In the genomic region with DNA sequence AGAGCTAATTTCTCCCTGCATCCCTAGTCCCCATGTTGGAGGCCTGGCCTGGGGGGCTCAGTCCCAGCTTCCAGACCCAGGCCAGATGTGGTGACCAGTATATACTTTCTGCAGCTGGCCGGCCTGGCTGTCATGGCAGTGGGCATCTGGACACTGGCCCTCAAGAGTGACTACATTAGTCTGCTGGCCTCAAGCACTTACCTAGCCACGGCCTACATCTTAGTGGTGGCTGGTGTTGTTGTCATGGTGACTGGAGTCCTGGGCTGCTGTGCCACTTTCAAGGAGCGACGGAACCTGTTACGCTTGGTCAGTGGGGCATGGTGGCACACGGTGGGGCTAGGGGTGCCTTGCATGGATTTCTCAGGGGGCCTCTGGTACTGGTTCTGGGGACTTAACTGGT, we compare ENCODE assay signal across 8 mouse cellular contexts. TPM values are rescaled to one million over a fixed set of nuclear protein-coding genes. Genes with fewer than 3 reads are reported as not detected.
DNase-seq lines count a peak whose midpoint lies in the region; ATAC-seq and TF ChIP-seq lines count a peak whose summit lies in the region.

No protein-coding gene starts in this region.

- peaks cover 22% of the 10 kb centered on the region for H3K4me1 ChIP-seq in heart, adult 2 months (ENCODE audit: control insufficient read depth, insufficient read depth, low read length)
- peaks cover 5% of the 10 kb centered on the region for H3K4me1 ChIP-seq in ES-Bruce4 (ENCODE audit: control insufficient read depth, insufficient read depth, low read length)
- H3K4me1 ChIP-seq in hindbrain, embryonic 10.5 days (replicated peaks): peaks cover 70% of the 10 kb centered on the region
- peaks cover 45% of the 10 kb centered on the region for H3K4me1 ChIP-seq in liver, postnatal 0 days (ENCODE audit: insufficient read depth)
- peaks cover 31% of the 10 kb centered on the region for H3K4me1 ChIP-seq in thymus, adult 2 months (replicated peaks; ENCODE audit: control insufficient read depth, insufficient read depth, low read length)

- no peak for TF ChIP-seq EP300 in heart, adult 2 months (IDR thresholded peaks at IDR 0.05; ENCODE audit: insufficient read depth, low read depth, low read length)
- TF ChIP-seq EP300 in ES-Bruce4 (IDR thresholded peaks at IDR 0.05; ENCODE audit: insufficient read depth, low read depth, low read length): no peak
- TF ChIP-seq EP300 in liver, postnatal 0 days (IDR thresholded peaks at IDR 0.05; ENCODE audit: low read depth): no peak

- intact Hi-C loops in heart, adult 2 months (cut with DNase I): no loop called here
- intact Hi-C loops in heart, postnatal 36 days (cut with DNase I): loop anchor here (10.0 kb wide), 1 partner anchor 525 kb away; a partner anchor contains a TSS

- H3K27me3 ChIP-seq in heart, adult 2 months (ENCODE audit: control insufficient read depth, insufficient read depth, low read length): no peaks in the 10 kb centered on the region
- no peaks in the 10 kb centered on the region for H3K27me3 ChIP-seq in ES-Bruce4 (ENCODE audit: control insufficient read depth, insufficient read depth, low read length, poor library complexity, severe bottlenecking)
- peaks cover 28% of the 10 kb centered on the region for H3K27me3 ChIP-seq in hindbrain, embryonic 10.5 days (ENCODE audit: insufficient read depth, poor library complexity, severe bottlenecking)
- H3K27me3 ChIP-seq in liver, postnatal 0 days (ENCODE audit: insufficient read depth, low read length): peaks cover 12% of the 10 kb centered on the region
- H3K27me3 ChIP-seq in thymus, adult 2 months (ENCODE audit: control insufficient read depth, insufficient read depth, low read length): no peaks in the 10 kb centered on the region

- peak overlapping the region; percentile 82 for H3K4me3 ChIP-seq in heart, adult 2 months
- H3K4me3 ChIP-seq in ES-Bruce4 (ENCODE audit: low read depth, low read length): peak overlapping the region; percentile 88
- H3K4me3 ChIP-seq in hindbrain, embryonic 10.5 days: peak overlapping the region; percentile 80
- no peak overlapping the region; the same call in 1 of the 2 replicates for H3K4me3 ChIP-seq in liver, postnatal 0 days (ENCODE audit: low read depth, low read length)
- H3K4me3 ChIP-seq in thymus, adult 2 months (ENCODE audit: control insufficient read depth, insufficient read depth, low read length): no peak overlapping the region

- TF ChIP-seq CTCF in heart, adult 2 months (IDR thresholded peaks at IDR 0.05): no peak
- TF ChIP-seq CTCF in ES-Bruce4 (IDR thresholded peaks at IDR 0.05; ENCODE audit: low read depth, low read length): no peak
- TF ChIP-seq CTCF in liver, postnatal 0 days (IDR thresholded peaks at IDR 0.05; ENCODE audit: low read depth): no peak
- TF ChIP-seq CTCF in thymus, adult 2 months (IDR thresholded peaks at IDR 0.05; ENCODE audit: borderline replicate concordance, control insufficient read depth, extremely low read depth, insufficient read depth, low read length, poor library complexity): no peak

- peak overlapping the region; percentile 89; the same call in 1 of the 2 replicates for H3K4me2 ChIP-seq in liver, postnatal 0 days (ENCODE audit: low read depth, low read length)

- no peaks in the 10 kb centered on the region; the same call in 1 of the 2 replicates for H3K36me3 ChIP-seq in heart, adult 2 months (ENCODE audit: control insufficient read depth, insufficient read depth, low read length)
- H3K36me3 ChIP-seq in ES-Bruce4 (ENCODE audit: control insufficient read depth, insufficient read depth, low read length, poor library complexity, severe bottlenecking): peaks cover 22% of the 10 kb centered on the region
- peaks cover 39% of the 10 kb centered on the region for H3K36me3 ChIP-seq in hindbrain, embryonic 10.5 days
- peaks cover 23% of the 10 kb centered on the region for H3K36me3 ChIP-seq in liver, postnatal 0 days (replicated peaks; ENCODE audit: insufficient read depth, low read length)
- H3K36me3 ChIP-seq in thymus, adult 2 months (ENCODE audit: control insufficient read depth, insufficient read depth, low read length): 0 out of 2 replicates have a peak, but pooled peaks cover 3% of the 10 kb centered on the region

- peak in 1 of 2 experiments; percentile 25 for DNase-seq in heart, adult 2 months
- DNase-seq in heart, postnatal 36 days: no peak
- no peak for DNase-seq in hindbrain, embryonic 10.5 days (ENCODE audit: low spot score)
- no peak for DNase-seq in liver, postnatal 0 days
- DNase-seq in cerebellum, postnatal 4 days (ENCODE audit: low spot score in 2 of 2): no peak
- DNase-seq in spleen, adult 12 weeks (ENCODE audit: low spot score): no peak
- no peak for DNase-seq in thymus, adult 2 months

- peak overlapping the region; percentile 44 for H3K9ac ChIP-seq in heart, adult 2 months (ENCODE audit: low read depth, low read length)
- H3K9ac ChIP-seq in ES-Bruce4 (ENCODE audit: low read depth, poor library complexity, severe bottlenecking): peak overlapping the region; percentile 77
- peak overlapping the region; percentile 84; the same call in 1 of the 2 replicates for H3K9ac ChIP-seq in liver, postnatal 0 days (replicated peaks)

- H3K9me3 ChIP-seq in ES-Bruce4 (replicated peaks; ENCODE audit: control insufficient read depth, insufficient read depth, low read length, poor library complexity, severe bottlenecking): no peaks in the 10 kb centered on the region
- H3K9me3 ChIP-seq in hindbrain, embryonic 10.5 days: no peaks in the 10 kb centered on the region
- H3K9me3 ChIP-seq in liver, postnatal 0 days (ENCODE audit: low read length): no peaks in the 10 kb centered on the region

- WGBS in heart, adult 2 months: 78% methylated on average over 6 of the region's 6 CpGs
- 76% methylated on average over 6 of the region's 6 CpGs for WGBS in hindbrain, embryonic 10.5 days
- 84% methylated on average over 6 of the region's 6 CpGs for WGBS in liver, postnatal 0 days (ENCODE audit: insufficient replicate concordance)
- WGBS in thymus, adult 2 months: 93% methylated on average over 6 of the region's 6 CpGs

- no peak for TF ChIP-seq POLR2A in heart, adult 2 months (IDR thresholded peaks at IDR 0.05; ENCODE audit: insufficient read depth, low read depth, low read length)
- TF ChIP-seq POLR2A in ES-Bruce4 (IDR thresholded peaks at IDR 0.05; ENCODE audit: insufficient read depth, low read length): no peak
- no peak for TF ChIP-seq POLR2A in thymus, adult 2 months (IDR thresholded peaks at IDR 0.05; ENCODE audit: control insufficient read depth, extremely low read depth, insufficient read depth, low read length, poor library complexity)

- no peak for ATAC-seq in liver, postnatal 0 days

- no peaks in the 10 kb centered on the region; the same call in 1 of the 2 replicates for H3K79me2 ChIP-seq in heart, adult 2 months (replicated peaks; ENCODE audit: control insufficient read depth, insufficient read depth, low read length)

- H3K27ac ChIP-seq in heart, adult 2 months: peak overlapping the region; percentile 98
- H3K27ac ChIP-seq in ES-Bruce4 (ENCODE audit: insufficient read depth, low read length): peak overlapping the region; percentile 29
- peak overlapping the region; percentile 93 for H3K27ac ChIP-seq in hindbrain, embryonic 10.5 days
- peak overlapping the region; percentile 86 for H3K27ac ChIP-seq in liver, postnatal 0 days (ENCODE audit: low read depth)
- no peak overlapping the region for H3K27ac ChIP-seq in thymus, adult 2 months (ENCODE audit: control insufficient read depth, insufficient read depth, low read length)

RNA-seq across cellular contexts. Expression of a gene that starts 2.2 kb away (rescaled TPM):
- total RNA-seq in heart, adult 2 months (2021): 100 to 1,000 TPM; 272 to 334 TPM
- polyA plus RNA-seq in heart, adult 2 months (2012; rRNA removed): 395 and 491 TPM in 2 replicates
- 100 to 1,000 TPM; 299 to 300 TPM for total RNA-seq in heart, postnatal 36 days (2021)
- 99.0 and 107 TPM in 2 replicates for polyA plus RNA-seq in ES-Bruce4 (2011; ENCODE audit: insufficient read depth, insufficient read length, low read depth, missing spikeins)
- 26.0 and 29.7 TPM in 2 replicates for polyA plus RNA-seq in hindbrain, embryonic 10.5 days (2016; fragmentation: Nextera tagmentation; extraction: Ambion mirVana)
- polyA plus RNA-seq in liver, postnatal 0 days (2015; fragmentation: Nextera tagmentation; extraction: Ambion mirVana): 5.1 and 6.6 TPM in 2 replicates
- 132 and 186 TPM in 2 replicates for polyA plus RNA-seq in thymus, adult 2 months (2012; rRNA removed)

RNA-seq across cellular contexts. Expression of a gene that starts 5.6 kb away (rescaled TPM):
- 10 to 100 TPM; 71.7 to 82.8 TPM for total RNA-seq in heart, adult 2 months (2021)
- polyA plus RNA-seq in heart, adult 2 months (2012; rRNA removed): 62.6 and 64.4 TPM in 2 replicates
- total RNA-seq in heart, postnatal 36 days (2021): 10 to 100 TPM; 76.0 to 83.7 TPM
- 12.1 and 15.3 TPM in 2 replicates for polyA plus RNA-seq in ES-Bruce4 (2011; ENCODE audit: insufficient read depth, insufficient read length, low read depth, missing spikeins)
- polyA plus RNA-seq in hindbrain, embryonic 10.5 days (2016; fragmentation: Nextera tagmentation; extraction: Ambion mirVana): 89.5 and 90.0 TPM in 2 replicates
- 41.8 and 45.1 TPM in 2 replicates for polyA plus RNA-seq in liver, postnatal 0 days (2015; fragmentation: Nextera tagmentation; extraction: Ambion mirVana)
- 31.1 and 39.3 TPM in 2 replicates for polyA plus RNA-seq in thymus, adult 2 months (2012; rRNA removed)

RNA-seq across cellular contexts. Expression of a gene that starts 5.7 kb away (rescaled TPM):
- total RNA-seq in heart, adult 2 months (2021): 10 to 100 TPM; 17.1 to 40.0 TPM
- 61.9 and 77.5 TPM in 2 replicates for polyA plus RNA-seq in heart, adult 2 months (2012; rRNA removed)
- 10 to 100 TPM; 27.3 to 44.1 TPM for total RNA-seq in heart, postnatal 36 days (2021)
- 37.4 and 39.9 TPM in 2 replicates for polyA plus RNA-seq in ES-Bruce4 (2011; ENCODE audit: insufficient read depth, insufficient read length, low read depth, missing spikeins)
- polyA plus RNA-seq in hindbrain, embryonic 10.5 days (2016; fragmentation: Nextera tagmentation; extraction: Ambion mirVana): 36.3 and 38.6 TPM in 2 replicates
- 72.2 and 77.0 TPM in 2 replicates for polyA plus RNA-seq in liver, postnatal 0 days (2015; fragmentation: Nextera tagmentation; extraction: Ambion mirVana)
- 36.9 and 45.1 TPM in 2 replicates for polyA plus RNA-seq in thymus, adult 2 months (2012; rRNA removed)

RNA-seq across cellular contexts. Expression of a gene that starts 8.5 kb away (rescaled TPM):
- 10 to 100 TPM; 15.4 to 19.4 TPM for total RNA-seq in heart, adult 2 months (2021)
- 23.8 and 35.0 TPM in 2 replicates for polyA plus RNA-seq in heart, adult 2 months (2012; rRNA removed)
- total RNA-seq in heart, postnatal 36 days (2021): 10 to 100 TPM; 24.1 to 24.2 TPM
- 13.5 and 14.0 TPM in 2 replicates for polyA plus RNA-seq in ES-Bruce4 (2011; ENCODE audit: insufficient read depth, insufficient read length, low read depth, missing spikeins)
- polyA plus RNA-seq in hindbrain, embryonic 10.5 days (2016; fragmentation: Nextera tagmentation; extraction: Ambion mirVana): 8.1 and 9.1 TPM in 2 replicates
- polyA plus RNA-seq in liver, postnatal 0 days (2015; fragmentation: Nextera tagmentation; extraction: Ambion mirVana): 6.3 and 7.3 TPM in 2 replicates
- polyA plus RNA-seq in thymus, adult 2 months (2012; rRNA removed): 10.0 and 14.9 TPM in 2 replicates

RNA-seq across cellular contexts. Expression of a gene that starts 14.4 kb away (rescaled TPM):
- 100 to 1,000 TPM; 398 to 572 TPM for total RNA-seq in heart, adult 2 months (2021)
- 597 and 669 TPM in 2 replicates for polyA plus RNA-seq in heart, adult 2 months (2012; rRNA removed)
- 100 to 1,000 TPM; 552 to 604 TPM for total RNA-seq in heart, postnatal 36 days (2021)
- 33.3 and 43.5 TPM in 2 replicates for polyA plus RNA-seq in ES-Bruce4 (2011; ENCODE audit: insufficient read depth, insufficient read length, low read depth, missing spikeins)
- 19.3 and 20.3 TPM in 2 replicates for polyA plus RNA-seq in hindbrain, embryonic 10.5 days (2016; fragmentation: Nextera tagmentation; extraction: Ambion mirVana)
- polyA plus RNA-seq in liver, postnatal 0 days (2015; fragmentation: Nextera tagmentation; extraction: Ambion mirVana): 47.1 and 51.3 TPM in 2 replicates
- 256 and 296 TPM in 2 replicates for polyA plus RNA-seq in thymus, adult 2 months (2012; rRNA removed)

Comparison
In these comparisons a context has a peak if more than half of its experiments do, and no peak if none do; other contexts are left out.
1. H3K4me3 ChIP-seq: peak in heart, adult 2 months (single experiment), ES-Bruce4 (single experiment) and hindbrain, embryonic 10.5 days (single experiment); none in liver, postnatal 0 days (single experiment) and thymus, adult 2 months (single experiment).
2. Peak in every context shown above with its lines, with median percentiles within 50 percentile points of each other: H3K9ac ChIP-seq.